Comparison of ENCODE assay signal across 8 mouse cellular contexts in genomic region chr3:83446154-83446667, GRCm38 (mm10).
A peak's percentile ranks its signal among the peaks of the same experiment; 100 is the strongest.
DNase-seq lines count a peak whose midpoint lies in the region; ATAC-seq and TF ChIP-seq lines count a peak whose summit lies in the region.

No protein-coding gene starts in this region.

- H3K9me3 ChIP-seq in hindbrain, embryonic 16.5 days (ENCODE audit: control insufficient read depth, low read length): no peaks in the 10 kb centered on the region
- no peaks in the 10 kb centered on the region for H3K9me3 ChIP-seq in intestine, embryonic 15.5 days
- H3K9me3 ChIP-seq in intestine, postnatal 0 days (ENCODE audit: control insufficient read depth): no peaks in the 10 kb centered on the region

- peak; percentile 7 to 11 for DNase-seq in cerebellum, postnatal 10 days
- DNase-seq in cerebellum, adult 11-12 months: no peak
- peak; percentile 28 for DNase-seq in urinary bladder, postnatal 25 days (ENCODE audit: low spot score)
- DNase-seq in urinary bladder, adult 2 months (ENCODE audit: low spot score): no peak
- DNase-seq in lung, adult 18-20 months: peak; percentile 75 to 84

- H3K9ac ChIP-seq in hindbrain, embryonic 16.5 days (ENCODE audit: low read depth, low read length): no peak overlapping the region
- H3K9ac ChIP-seq in intestine, embryonic 15.5 days: no peak overlapping the region
- H3K9ac ChIP-seq in intestine, postnatal 0 days (ENCODE audit: low read depth, low read length): no peak overlapping the region

- H3K4me1 ChIP-seq in hindbrain, embryonic 16.5 days (ENCODE audit: control insufficient read depth, insufficient read depth, low read depth, low read length): no peaks in the 10 kb centered on the region
- no peaks in the 10 kb centered on the region for H3K4me1 ChIP-seq in intestine, embryonic 15.5 days (replicated peaks)
- H3K4me1 ChIP-seq in intestine, postnatal 0 days (replicated peaks; ENCODE audit: control insufficient read depth, insufficient read depth, low read length): no peaks in the 10 kb centered on the region

- no peak overlapping the region for H3K4me2 ChIP-seq in hindbrain, embryonic 16.5 days (ENCODE audit: low read length)
- H3K4me2 ChIP-seq in intestine, embryonic 15.5 days (replicated peaks): no peak overlapping the region
- H3K4me2 ChIP-seq in intestine, postnatal 0 days (replicated peaks; ENCODE audit: low read depth): no peak overlapping the region

- no peak for TF ChIP-seq CTCF in intestine, postnatal 0 days (IDR thresholded peaks at IDR 0.05; ENCODE audit: low read depth)

- WGBS in hindbrain, embryonic 16.5 days: 85% methylated on average over 7 of the region's 7 CpGs
- WGBS in intestine, embryonic 15.5 days: 59% methylated on average over 7 of the region's 7 CpGs
- WGBS in intestine, postnatal 0 days: 66% methylated on average over 7 of the region's 7 CpGs

- no peaks in the 10 kb centered on the region for H3K27me3 ChIP-seq in hindbrain, embryonic 16.5 days (replicated peaks; ENCODE audit: control insufficient read depth, insufficient read depth, low read length)
- no peaks in the 10 kb centered on the region for H3K27me3 ChIP-seq in intestine, embryonic 15.5 days (replicated peaks)
- no peaks in the 10 kb centered on the region for H3K27me3 ChIP-seq in intestine, postnatal 0 days (replicated peaks; ENCODE audit: control insufficient read depth, insufficient read depth, low read length)

- no peak overlapping the region for H3K4me3 ChIP-seq in hindbrain, embryonic 16.5 days (ENCODE audit: low read length)
- no peak overlapping the region for H3K4me3 ChIP-seq in intestine, embryonic 15.5 days (replicated peaks)
- no peak overlapping the region for H3K4me3 ChIP-seq in intestine, postnatal 0 days (ENCODE audit: low read depth, low read length)

- H3K36me3 ChIP-seq in hindbrain, embryonic 16.5 days (ENCODE audit: control insufficient read depth, insufficient read depth, low read length): no peaks in the 10 kb centered on the region
- no peaks in the 10 kb centered on the region for H3K36me3 ChIP-seq in intestine, embryonic 15.5 days
- H3K36me3 ChIP-seq in intestine, postnatal 0 days (ENCODE audit: control insufficient read depth, insufficient read depth): no peaks in the 10 kb centered on the region

- no peak overlapping the region for H3K27ac ChIP-seq in hindbrain, embryonic 16.5 days (ENCODE audit: low read depth, low read length)
- no peak overlapping the region for H3K27ac ChIP-seq in intestine, embryonic 15.5 days
- H3K27ac ChIP-seq in intestine, postnatal 0 days (ENCODE audit: low read depth, low read length): no peak overlapping the region

- ATAC-seq in hindbrain, embryonic 16.5 days: no peak
- no peak for ATAC-seq in intestine, embryonic 15.5 days
- ATAC-seq in intestine, postnatal 0 days: no peak

Comparison
In these comparisons a context has a peak if more than half of its experiments do, and no peak if none do; other contexts are left out.
1. DNase-seq: peak in cerebellum, postnatal 10 days (2 of 2), urinary bladder, postnatal 25 days (single experiment) and lung, adult 18-20 months (2 of 2); none in cerebellum, adult 11-12 months (single experiment) and urinary bladder, adult 2 months (single experiment).